Mouse (Mus musculus) small intestine, adult 2 months (tissue): ENCODE data around the gene Pam. TPM values are rescaled to one million over a fixed set of nuclear protein-coding genes. Genes with fewer than 3 reads are reported as not detected.

Source experiments
- H3K27ac ChIP-seq: fragments of 200-500 bp; 2 replicates; pipeline ENCODE4 v1.5.1; 2012; ENCODE audit warnings: low read depth, low read length, control low read depth, inconsistent platforms; ENCODE audit not compliant: insufficient read depth
- H3K27me3 ChIP-seq: fragments of 200-500 bp; 2 replicates; pipeline ENCODE4 v1.6.1; 2012; ENCODE audit warnings: mild to moderate bottlenecking, moderate library complexity, low read length, inconsistent platforms; ENCODE audit not compliant: control insufficient read depth, insufficient read depth
- H3K36me3 ChIP-seq: fragments of 200-500 bp; 2 replicates; pipeline ENCODE4 v1.6.1; 2012; ENCODE audit warnings: mild to moderate bottlenecking, low read length, control low read depth, inconsistent platforms; ENCODE audit not compliant: control insufficient read depth, insufficient read depth
- H3K4me1 ChIP-seq: fragments of 200-500 bp; 2 replicates; pipeline ENCODE4 v1.6.1; 2012; ENCODE audit warnings: low read length, inconsistent platforms, mixed read lengths; ENCODE audit not compliant: control insufficient read depth, insufficient read depth, insufficient read length
- H3K4me3 ChIP-seq: fragments of 200-500 bp; 2 replicates; pipeline ENCODE4 v1.5.1; 2012; ENCODE audit warnings: low read depth, mild to moderate bottlenecking, control low read depth, inconsistent platforms, low read length, moderate library complexity
- CTCF ChIP-seq: fragments of 200-500 bp; IDR thresholded peaks from 2 replicates; pipeline ENCODE4 v1.5.1; 2012; ENCODE audit warnings: low read depth, mild to moderate bottlenecking, control low read depth, inconsistent platforms, low read length, moderate library complexity, mixed read lengths; ENCODE audit not compliant: insufficient replicate concordance, insufficient read length; ENCODE audit errors: extremely low read depth
- POLR2A ChIP-seq: fragments of 200-500 bp; IDR thresholded peaks from 2 replicates; pipeline ENCODE4 v1.6.1; 2012; ENCODE audit warnings: low read depth, mild to moderate bottlenecking, control low read depth, inconsistent platforms, low read length, moderate library complexity
- WGBS: fragments of 180-500 bp; shearing (Covaris S2); methylation state at CpG from one replicate; pipeline ENCODE4 v1.1.7; 2018; 5-methylcytosine and 5-hydroxymethylcytosine counted together
- polyA plus RNA-seq: library from polyadenylated mRNA; depleted of rRNA; stranded (reverse); fragments of >200 nt; gene quantifications from 2 replicates; pipeline ENCODE4 v1.2.3, GENCODE M21; 2012

The Pam gene
- polyA plus RNA-seq, 1 experiment, result 99.5 TPM

DNA sequence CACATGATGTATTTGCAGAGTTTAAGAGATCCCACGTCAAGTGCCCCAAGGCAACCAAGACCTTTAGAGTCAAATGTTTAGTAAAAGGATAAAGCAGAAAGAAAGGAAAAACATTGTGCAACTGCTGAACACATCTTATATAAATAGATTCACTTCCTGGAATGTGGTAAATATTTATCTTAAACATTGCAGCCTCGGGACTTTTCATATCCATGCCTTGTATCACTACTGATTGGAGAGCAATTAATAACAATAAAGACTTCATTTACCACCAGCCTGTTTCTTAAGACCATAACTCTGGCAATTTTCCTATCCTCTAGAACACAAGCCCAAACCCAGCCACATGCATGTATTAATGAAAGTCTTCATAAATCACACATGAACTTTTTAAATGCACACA lies 33.4 kb downstream of the Pam start:
- no peaks in the 10 kb centered on the region for H3K27me3 ChIP-seq
- H3K36me3 ChIP-seq, result no peaks in the 10 kb centered on the region
- 27% methylated on average over 2 of the region's 2 CpGs for WGBS
- H3K4me1 ChIP-seq, result no peaks in the 10 kb centered on the region
- H3K4me3 ChIP-seq, result no peak overlapping the region
- TF ChIP-seq CTCF (no peak), POLR2A (no peak)
- H3K27ac ChIP-seq, result no peak overlapping the region

DNA sequence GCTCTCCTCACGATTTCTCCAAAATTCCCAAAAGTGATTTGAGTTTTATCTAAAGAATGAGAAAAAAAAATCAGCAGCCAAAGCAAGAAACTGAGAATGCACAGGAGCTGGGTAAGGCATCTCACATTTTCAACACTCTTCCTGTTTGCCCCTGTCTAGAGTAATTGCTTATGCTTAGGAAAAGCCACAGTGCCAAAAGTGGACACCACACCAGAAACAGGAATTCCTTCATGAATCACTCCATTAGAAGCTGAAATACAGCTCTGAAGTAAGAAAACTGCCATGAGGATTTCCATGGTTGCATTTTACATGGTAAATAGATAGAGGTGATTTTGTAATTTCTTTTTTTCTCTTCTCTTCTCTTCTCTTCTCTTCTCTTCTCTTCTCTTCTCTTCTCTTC lies 36.0 kb downstream of the Pam start:
- H3K27ac ChIP-seq, result no peak overlapping the region
- no peak overlapping the region for H3K4me3 ChIP-seq
- 84% methylated on average over 1 of the region's 1 CpGs for WGBS
- no peaks in the 10 kb centered on the region for H3K27me3 ChIP-seq
- no peaks in the 10 kb centered on the region for H3K4me1 ChIP-seq
- TF ChIP-seq POLR2A, result no peak
- TF ChIP-seq CTCF, result no peak
- no peaks in the 10 kb centered on the region for H3K36me3 ChIP-seq

DNA sequence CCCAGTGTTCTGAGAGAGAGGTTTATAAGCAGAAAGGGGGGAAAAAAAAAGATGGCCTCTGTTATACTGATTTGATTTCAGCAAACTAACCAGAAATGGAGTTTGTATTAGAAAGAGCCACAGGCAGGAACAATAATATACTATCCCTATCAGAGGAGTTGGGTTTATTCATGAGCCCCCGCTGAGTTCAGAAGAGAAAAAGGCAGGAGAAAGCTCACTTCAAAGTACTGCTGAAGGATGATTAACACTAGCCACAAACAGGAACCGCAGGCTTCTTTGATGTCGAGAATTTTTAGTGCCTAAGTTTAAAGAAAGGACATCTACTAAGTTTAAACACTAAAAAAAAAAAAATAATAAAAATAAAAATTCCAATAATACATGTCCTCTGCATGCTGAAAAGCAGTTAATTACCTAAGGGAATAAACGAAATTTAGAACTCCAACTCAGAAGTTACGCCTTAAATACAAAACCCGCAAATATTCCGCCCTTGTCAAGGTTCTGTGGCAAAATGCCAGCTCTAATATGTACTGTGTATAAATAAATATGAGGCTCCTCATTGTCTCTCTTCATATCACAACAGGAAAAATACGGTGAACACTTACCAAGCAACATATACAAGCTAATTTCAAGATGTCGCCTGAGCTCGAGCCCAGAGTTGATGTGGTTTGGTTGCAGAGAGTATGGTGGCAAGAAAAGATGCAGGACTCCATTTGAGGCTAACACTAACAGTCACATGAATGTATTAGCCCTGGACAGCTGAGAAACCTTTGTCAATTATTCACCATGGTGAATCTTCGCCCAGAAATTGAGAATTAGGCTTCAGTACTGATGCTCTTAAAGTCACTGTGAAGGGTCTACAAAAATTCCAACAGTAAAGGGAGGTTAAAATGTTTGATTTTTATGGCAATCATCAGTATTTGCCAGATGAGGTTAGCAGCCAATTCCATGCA lies 38.2 kb downstream of the Pam start:
- H3K27ac ChIP-seq, result no peak overlapping the region
- WGBS, result 76% methylated on average over 11 of the region's 11 CpGs
- H3K4me1 ChIP-seq, result no peaks in the 10 kb centered on the region
- no peaks in the 10 kb centered on the region for H3K27me3 ChIP-seq
- H3K36me3 ChIP-seq, result no peaks in the 10 kb centered on the region
- no peak for TF ChIP-seq POLR2A
- no peak for TF ChIP-seq CTCF
- no peak overlapping the region for H3K4me3 ChIP-seq

DNA sequence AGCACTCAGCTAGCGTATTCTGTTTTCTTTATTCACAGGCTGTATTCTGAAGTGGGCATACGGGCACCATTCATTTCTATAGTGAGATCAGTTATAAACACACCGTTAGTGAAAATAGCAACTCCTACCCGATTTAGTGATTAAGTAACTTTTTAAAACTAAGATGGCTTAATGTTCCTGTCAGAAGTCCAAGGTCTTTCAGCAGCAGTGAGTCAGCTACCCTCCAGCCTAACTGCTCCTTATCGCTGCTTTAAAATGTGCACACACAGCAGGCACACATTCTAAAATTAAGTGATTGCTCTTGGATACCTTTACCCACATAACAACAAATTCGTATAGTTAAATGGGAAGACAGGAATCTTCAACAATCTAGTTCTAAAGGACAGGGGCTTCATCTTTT lies 39.2 kb downstream of the Pam start:
- Histone ChIP-seq H3K27me3 (no peaks in the 10 kb centered on the region), H3K27ac (no peak overlapping the region), H3K4me3 (no peak overlapping the region), H3K36me3 (no peaks in the 10 kb centered on the region), H3K4me1 (no peaks in the 10 kb centered on the region)
- WGBS, result 61% methylated on average over 6 of the region's 6 CpGs
- TF ChIP-seq CTCF (no peak), POLR2A (no peak)

DNA sequence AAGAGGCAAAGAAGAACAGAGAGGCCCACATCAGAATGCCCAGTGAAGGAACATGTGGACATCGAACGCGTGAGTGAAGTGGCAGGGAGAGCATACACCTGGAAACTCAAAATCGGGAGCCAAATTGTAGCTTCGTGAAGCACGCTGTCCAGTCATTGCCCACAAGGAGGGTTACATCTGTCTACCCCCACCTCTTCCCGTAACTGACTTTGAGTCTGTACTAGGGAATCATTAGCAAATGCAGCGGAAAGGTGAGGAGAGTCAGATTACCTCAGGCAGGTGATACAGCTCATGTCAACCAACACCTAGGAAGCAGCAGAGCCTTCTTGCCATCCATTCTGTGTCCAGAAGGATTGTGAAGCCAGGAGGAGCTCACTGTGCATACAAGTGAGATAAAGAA lies 39.9 kb downstream of the Pam start:
- no peaks in the 10 kb centered on the region for H3K4me1 ChIP-seq
- no peak overlapping the region for H3K4me3 ChIP-seq
- WGBS, result 95% methylated on average over 8 of the region's 8 CpGs
- no peak overlapping the region for H3K27ac ChIP-seq
- no peak for TF ChIP-seq CTCF
- no peak for TF ChIP-seq POLR2A
- no peaks in the 10 kb centered on the region for H3K27me3 ChIP-seq
- no peaks in the 10 kb centered on the region for H3K36me3 ChIP-seq

DNA sequence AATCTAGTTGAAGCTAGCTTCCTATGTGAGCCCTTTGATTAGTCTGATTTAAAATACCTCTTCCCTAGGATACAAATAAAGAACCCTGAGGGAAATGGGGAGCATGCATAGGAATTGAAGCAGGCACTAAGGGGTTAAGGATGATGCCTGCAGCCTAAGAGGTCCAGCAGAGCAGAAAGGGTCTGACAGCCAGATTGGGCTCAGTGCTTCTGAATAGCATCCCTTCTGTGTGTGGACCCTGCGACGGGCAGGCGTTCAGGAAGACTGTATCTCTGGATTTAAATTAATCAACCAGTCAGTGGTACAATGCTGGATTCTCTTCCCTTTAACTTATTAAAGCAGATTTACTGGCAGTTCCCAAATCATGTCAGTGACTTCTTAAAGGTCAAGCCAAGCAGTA lies 41.5 kb downstream of the Pam start:
- no peak overlapping the region for H3K4me3 ChIP-seq
- no peaks in the 10 kb centered on the region for H3K36me3 ChIP-seq
- no peak for TF ChIP-seq CTCF
- TF ChIP-seq POLR2A, result no peak
- no peaks in the 10 kb centered on the region for H3K27me3 ChIP-seq
- WGBS, result 93% methylated on average over 3 of the region's 3 CpGs
- H3K4me1 ChIP-seq, result no peaks in the 10 kb centered on the region
- no peak overlapping the region for H3K27ac ChIP-seq

DNA sequence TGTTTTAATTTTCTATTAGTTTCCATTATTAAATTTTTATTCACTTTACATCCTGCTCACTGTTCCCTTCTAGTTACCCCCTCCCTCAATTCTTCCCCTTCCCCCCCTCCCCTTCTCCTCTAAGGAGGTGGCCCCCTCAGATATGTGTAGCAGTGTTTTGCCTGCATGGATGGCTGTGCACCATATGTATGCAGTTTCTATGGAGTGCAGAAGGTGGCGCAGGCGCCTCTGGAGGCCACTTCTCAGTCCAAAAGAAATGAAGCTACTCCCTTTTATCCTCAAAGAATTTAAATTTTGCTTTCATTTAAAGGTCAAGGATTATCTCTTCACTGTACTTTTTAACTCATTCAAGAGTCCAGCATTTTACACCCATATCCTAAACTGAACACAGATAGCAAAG lies 42.0 kb downstream of the Pam start:
- Histone ChIP-seq H3K36me3 (no peaks in the 10 kb centered on the region), H3K4me1 (no peaks in the 10 kb centered on the region), H3K4me3 (no peak overlapping the region), H3K27me3 (no peaks in the 10 kb centered on the region), H3K27ac (no peak overlapping the region)
- TF ChIP-seq CTCF (no peak), POLR2A (no peak)
- 97% methylated on average over 2 of the region's 2 CpGs for WGBS
